Mouse (Mus musculus) myocyte (in vitro differentiated cells): ENCODE measurements around the gene Stag1.

Source experiments
- MAX ChIP-seq: IDR thresholded peaks from one replicate; pipeline ENCODE4 v1.6.1; 2011; ENCODE audit warnings: low read depth, mild to moderate bottlenecking, control low read depth
- MYOD1 ChIP-seq, 3 experiments: IDR thresholded peaks; one replicate each; pipeline ENCODE4 v1.6.1; 2011; ENCODE audit warnings: control low read depth in 2 of 3, low read depth in 2 of 3, mild to moderate bottlenecking in 2 of 3, moderate library complexity in 1 of 3; ENCODE audit not compliant: insufficient read length in 2 of 3, control insufficient read depth in 1 of 3
- POLR2A ChIP-seq: IDR thresholded peaks from one replicate; pipeline ENCODE4 v1.6.1; 2011; ENCODE audit warnings: low read depth, mild to moderate bottlenecking, control low read depth, moderate library complexity; ENCODE audit not compliant: insufficient read length
- TCF12 ChIP-seq: IDR thresholded peaks from one replicate; pipeline ENCODE4 v1.6.1; 2011; ENCODE audit warnings: mild to moderate bottlenecking, control low read depth; ENCODE audit not compliant: poor library complexity, insufficient read depth, severe bottlenecking

DNA sequence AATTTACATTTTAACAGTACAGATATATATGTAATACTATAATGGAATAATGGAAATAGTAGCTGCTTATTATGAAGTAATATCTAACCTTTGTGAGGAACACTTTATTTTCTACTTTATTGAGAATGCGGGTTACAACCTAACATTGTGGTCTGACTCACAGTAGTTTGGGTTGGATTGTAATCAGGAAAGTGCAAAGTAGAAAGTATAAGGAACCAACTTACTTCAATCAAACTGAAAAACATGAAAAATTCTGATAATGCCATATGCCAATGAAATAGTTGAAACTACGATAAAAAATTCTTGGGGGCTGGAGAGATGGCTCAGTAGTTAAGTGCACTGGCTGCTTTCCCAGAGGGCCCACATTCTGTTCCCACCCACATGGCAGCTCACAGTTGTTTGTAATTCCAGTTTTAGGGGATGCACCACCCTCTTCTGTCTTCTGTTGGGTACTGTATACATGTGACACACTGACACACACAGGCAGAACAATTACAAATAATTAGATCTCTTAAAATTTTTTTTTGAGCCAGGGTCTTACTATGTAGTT lies 50.3 kb downstream of the Stag1 start:
- TF ChIP-seq MAX (no peak), POLR2A (no peak), TCF12 (no peak), MYOD1 (IDR thresholded peaks at IDR 0.05; ENCODE audit: control insufficient read depth in 1 of 3, insufficient read length in 2 of 3, low read depth in 2 of 3) (no peak)
